Mouse (Mus musculus) kidney, adult 2 months (tissue): ENCODE data around the gene Nap1l4.

Experiments
- CTCF ChIP-seq: fragments of 200-500 bp; conservative IDR thresholded peaks from 2 replicates; pipeline ENCODE4 v1.5.1; 2011; ENCODE audit warnings: low read depth, mild to moderate bottlenecking, control low read depth, low read length, moderate library complexity, mixed read lengths; ENCODE audit not compliant: insufficient read depth, insufficient read length
- POLR2A ChIP-seq: fragments of 200-500 bp; IDR thresholded peaks from one replicate; pipeline ENCODE4 v1.6.1; 2011; ENCODE audit warnings: low read depth, low read length, control low read depth

DNA sequence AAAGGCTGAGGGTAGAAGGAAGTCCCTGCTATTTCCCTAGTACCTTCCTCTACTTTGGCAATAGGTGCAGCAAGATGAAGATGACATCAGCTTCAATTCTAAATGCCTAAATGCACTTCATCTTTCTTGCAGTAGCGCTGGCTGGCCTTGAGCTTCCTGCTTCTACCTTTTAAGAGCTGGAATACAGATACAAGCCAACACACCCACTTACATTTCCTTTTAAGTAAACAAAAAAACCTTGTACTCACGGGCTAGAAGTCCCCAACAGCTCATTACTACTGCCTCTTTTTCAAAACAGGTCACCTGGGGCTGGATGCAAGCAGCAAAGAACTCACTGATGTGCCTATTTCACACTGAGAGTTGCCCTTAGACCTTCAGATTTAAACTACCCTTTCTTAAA lies 2.4 kb downstream of the Nap1l4 start:
- no peak for TF ChIP-seq CTCF
- TF ChIP-seq POLR2A: no peak
